Mouse (Mus musculus): ENCODE results near the gene Hpca.

Hpca gene

DNA sequence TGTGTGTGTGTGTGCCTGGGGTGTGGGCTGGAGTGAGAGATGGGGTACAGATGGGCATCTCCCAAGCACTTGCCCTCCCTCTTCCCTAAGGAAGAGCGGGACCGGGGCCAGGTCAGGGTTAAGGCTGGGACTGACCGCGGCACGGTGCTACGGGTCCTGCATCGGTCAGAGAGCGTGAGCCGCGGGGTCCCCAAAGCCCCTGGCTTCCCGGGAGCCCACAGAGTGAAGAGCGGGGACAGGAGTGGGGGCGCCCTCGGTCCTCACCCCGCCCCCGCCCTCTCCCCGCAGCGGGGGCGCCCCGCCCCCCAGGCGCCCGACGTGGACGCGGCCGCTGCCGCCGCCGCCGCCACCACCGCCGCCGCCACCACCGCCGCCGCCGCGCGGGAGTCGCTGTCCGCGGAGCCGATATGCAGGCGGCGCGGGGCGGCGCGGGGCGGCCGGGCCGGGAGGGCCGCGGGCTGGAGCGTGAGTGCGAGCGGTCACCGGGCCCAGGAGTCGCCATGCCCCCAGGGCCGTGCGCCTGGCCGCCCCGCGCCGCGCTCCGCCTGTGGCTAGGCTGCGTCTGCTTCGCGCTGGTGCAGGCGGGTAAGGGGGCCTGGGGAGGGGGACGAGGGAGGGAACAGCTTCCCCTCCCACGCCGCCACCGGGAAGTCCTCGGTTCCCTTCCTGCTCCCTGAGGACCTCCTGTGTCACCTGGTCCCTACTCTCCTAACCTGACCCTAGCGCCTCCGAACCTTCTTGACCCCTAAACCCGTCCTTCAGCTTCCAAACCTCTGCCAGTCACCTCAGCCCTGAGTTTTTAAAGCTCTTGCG, 14.9 kb upstream of the Hpca start, which contains the start of gene Fndc5:
Gene Fndc5, plus strand, starts transcription at position 421 of the 813 bp plus-strand sequence.
- no peak for DNase-seq (ENCODE audit: extremely low spot score, low read depth, low spot score)

DNA sequence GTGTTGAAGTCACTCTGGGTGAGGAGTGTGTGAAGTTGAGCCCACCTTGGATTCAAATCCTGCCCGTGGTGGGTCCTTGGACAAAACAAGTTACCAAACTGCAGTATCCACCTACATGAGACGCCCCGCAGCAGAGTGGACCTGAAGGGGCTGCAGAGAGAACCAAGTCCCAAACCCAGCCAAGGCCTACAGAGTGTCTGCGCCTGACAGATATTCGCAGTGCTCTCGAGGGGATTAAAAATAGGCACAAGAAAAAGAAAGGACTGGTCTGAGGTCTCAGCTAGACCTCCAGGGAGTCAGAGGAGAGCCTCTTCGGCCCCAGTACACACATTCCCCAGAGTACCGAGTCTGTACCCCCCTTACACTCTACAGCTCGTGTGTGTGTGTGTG, 14.3 kb upstream of the Hpca start:
- DNase-seq (ENCODE audit: extremely low spot score, low read depth, low spot score): no peak

DNA sequence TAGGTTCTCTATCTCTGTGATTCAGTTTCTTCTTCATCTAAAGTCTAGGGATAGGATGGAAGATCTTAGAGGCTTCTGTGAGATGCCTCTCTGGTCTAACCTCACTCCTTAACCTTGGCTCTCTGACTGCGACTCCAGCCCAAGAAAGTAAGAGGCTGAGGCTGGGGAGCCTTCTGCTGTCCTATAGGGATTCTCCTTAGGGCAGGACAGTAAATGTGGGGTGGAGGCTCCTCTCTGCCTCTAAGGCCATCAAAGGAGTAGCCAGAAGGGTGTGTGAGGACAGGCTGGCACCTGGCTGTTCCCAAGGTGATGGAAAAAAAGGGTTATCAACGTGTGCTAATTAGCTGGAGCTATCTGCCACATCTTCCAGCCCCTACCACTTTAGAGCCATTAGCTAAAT, 13.8 kb upstream of the Hpca start:
- DNase-seq (ENCODE audit: extremely low spot score, low read depth, low spot score): no peak

DNA sequence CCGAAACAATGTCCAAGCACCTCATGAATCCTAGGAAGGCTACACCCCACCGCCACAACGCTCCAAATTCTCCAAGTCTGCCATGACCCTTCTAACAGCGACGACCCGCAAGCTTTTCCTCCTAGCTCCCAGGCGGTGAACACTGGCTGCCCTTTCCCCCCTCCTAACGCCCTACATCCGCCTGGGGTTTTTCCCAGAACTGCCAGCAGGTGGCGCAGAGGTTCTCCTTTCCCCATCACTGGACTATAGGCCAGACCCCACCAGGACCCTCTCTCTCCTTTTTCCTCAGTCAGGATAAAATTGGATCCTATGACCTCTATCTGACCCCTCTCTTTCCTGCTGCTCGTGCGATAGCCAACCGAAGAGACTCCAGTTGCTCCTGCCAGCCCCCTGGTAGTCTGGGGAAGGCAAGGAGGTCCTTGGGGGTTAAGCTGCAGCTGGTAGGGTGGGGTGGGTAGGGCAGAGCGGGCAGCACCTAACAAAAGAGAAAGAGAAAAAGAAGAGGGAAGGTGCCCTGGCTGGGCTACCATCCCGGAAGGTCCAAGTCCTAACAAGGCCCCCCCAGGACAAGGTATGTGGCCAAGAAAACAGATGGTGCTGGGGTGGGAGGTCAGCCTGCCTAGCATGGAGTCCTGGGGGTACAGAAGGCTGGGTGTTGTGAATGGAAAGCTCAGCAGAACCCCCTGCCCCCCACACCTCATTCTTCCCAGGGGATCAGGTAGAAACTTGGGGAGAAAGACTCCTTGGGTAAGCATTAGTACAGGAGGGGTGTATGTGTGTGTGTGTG, 13.2 kb upstream of the Hpca start:
- peak; percentile 89 for DNase-seq (ENCODE audit: extremely low spot score, low read depth, low spot score)

DNA sequence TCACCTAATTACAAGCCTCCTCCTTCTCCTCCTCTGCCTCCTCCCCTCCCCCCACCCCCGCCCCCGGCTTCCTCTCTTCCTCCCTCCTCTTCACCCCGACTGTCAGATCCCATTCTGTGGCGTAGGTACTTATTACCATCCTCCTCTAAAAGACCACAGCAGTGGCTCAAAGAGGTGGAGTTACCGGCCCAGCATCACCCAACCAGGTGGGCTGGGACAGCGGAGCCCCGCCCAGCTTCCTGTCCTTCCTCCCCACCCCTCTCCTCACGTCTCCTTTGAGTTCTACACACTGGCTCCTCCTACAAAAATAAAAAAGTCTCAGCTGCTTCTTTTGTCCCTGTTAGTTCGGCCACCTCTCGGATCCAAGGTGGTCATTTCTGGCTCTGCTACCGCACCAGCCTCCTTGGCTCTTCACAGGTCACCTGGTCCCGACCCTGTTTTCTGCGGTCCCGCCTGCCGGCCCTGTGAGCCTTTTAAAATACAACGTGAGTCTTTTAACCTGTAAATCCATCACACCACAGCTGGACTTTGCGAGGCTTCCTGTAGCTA, 9.0 kb upstream of the Hpca start:
- DNase-seq (ENCODE audit: extremely low spot score, low read depth, low spot score): no peak

DNA sequence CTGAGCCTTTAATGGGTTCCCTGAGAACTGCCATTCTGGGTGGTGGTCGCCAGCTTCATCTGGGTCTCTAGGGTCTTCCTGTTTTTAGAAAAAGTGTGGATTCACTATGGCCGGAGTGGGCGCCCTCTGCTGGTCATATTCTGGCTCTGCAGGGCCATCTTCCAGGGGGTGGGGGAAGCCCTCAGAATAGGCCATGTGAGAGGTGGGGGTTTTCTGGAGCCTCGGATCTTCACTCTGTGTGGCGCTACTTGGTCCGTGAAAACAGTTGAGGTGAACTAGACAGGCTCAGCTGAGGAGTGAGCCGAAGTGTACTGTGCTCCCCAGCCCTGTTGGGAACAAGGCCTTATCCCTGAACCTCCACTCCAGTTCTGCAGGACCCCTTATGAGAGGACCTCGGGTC, 8.3 kb upstream of the Hpca start:
- DNase-seq (ENCODE audit: extremely low spot score, low read depth, low spot score): no peak

DNA sequence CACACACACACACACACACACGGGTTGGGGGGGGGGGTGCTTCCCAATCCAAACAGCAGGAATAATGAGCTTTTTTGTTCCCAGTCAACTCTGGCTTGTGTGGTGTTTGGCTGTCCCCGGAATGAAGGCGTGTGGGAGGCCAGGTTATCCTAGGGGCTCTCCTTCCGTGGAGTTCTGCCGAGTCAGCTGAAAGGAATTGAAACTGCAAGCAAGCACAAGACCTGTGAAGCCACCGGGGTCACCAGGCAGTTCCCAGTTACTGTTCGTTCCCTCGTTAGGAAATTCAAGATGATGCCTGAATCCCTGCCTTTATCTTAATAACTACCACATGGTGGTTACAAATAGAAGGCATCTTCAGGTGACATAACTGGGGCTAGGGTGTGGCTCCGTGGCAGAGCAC, 7.6 kb upstream of the Hpca start:
- DNase-seq (ENCODE audit: extremely low spot score, low read depth, low spot score): no peak

DNA sequence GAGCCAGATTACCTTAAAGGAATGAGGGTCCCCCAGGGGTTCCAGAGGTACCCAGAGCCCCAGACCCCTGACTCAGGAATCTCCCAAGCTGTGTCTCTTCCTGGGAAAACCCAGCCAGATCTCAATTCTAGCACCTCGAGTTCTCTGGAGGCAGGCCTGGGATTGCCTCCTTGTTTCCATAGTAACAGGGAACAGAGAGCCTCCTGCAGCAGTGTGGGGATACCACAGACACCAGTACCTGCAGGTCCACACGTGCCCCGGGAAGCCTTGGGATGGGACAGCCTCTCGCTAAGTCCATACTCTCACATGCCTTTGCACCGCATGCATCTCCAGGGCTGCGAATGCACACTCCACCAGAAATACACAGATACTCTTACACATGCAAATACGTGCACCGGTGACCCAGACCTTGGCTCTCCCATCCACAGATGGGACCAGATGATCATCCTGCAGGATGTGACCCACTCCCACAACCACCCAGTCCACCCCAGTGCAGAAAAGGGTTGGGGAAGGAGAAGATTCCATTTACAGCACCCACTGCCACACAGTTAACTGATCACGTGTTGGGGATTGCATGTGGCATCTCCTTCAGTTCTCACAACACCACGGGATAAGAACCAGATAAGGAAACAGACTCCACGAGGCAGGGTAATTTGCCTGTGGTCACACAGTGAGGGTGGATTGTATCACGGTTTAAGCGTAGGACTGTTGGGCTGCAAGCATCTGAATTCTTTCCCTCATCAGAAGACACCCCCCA, 6.9 kb upstream of the Hpca start:
- no peak for DNase-seq (ENCODE audit: extremely low spot score, low read depth, low spot score)

DNA sequence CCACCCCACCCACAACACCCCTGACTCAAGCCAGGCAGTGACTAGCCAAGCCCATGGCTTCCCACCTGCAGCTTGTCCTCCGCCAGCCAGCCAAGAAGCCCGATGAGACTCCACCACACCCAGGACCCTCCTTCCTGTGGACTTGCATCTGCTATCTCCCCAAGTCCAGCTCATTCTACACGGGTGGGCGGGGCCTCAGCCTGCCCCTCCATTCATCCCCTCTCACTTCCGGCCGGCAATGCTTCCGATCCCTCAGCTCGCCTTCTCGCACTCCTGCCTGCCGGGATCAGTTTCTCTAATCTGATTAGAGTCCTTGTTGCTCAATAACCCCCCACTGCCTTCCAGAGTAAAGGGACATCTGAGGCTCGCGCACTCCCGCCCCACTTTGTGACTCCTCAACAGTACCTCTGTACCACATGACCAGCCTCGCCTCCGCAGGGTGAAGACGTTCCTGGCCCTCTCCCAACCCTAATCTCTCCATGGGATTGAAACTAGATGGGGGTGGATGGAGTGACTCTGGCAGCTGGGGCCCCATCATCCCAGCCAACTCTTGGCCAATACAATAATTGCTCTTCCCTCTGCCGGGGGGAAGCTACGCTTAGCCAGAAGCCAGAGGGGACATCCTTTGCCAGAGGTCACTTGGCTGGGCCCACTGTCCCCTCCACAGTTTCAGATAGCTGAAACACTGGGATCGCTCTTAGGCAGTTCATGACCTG, 4.1 kb upstream of the Hpca start:
- no peak for DNase-seq (ENCODE audit: extremely low spot score, low read depth, low spot score)

DNA sequence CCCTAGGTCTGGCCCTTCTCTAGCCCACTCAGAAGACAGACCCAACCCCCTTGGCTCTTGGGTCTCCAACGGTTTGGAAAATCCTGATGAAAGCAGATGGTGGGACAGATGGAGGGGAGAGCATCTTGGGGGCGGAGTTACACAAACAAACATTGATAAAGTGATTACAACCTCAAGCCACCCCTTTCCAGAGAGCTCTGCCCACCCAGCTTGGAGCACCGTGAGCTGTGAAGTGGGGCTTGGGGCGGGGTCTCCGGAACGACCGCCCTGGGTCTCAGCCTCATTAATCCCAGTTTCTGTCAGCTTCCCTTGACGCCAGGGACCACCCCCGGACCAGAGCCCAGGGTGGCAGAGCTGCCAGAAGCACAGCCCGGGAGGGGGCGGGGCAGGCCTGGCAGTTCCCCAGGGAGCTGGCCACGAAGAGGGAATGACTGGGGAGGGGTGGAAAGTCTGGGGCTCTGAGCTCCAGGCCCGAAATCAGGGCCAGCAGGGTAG, 2.9 kb upstream of the Hpca start:
- DNase-seq (ENCODE audit: extremely low spot score, low read depth, low spot score): no peak

DNA sequence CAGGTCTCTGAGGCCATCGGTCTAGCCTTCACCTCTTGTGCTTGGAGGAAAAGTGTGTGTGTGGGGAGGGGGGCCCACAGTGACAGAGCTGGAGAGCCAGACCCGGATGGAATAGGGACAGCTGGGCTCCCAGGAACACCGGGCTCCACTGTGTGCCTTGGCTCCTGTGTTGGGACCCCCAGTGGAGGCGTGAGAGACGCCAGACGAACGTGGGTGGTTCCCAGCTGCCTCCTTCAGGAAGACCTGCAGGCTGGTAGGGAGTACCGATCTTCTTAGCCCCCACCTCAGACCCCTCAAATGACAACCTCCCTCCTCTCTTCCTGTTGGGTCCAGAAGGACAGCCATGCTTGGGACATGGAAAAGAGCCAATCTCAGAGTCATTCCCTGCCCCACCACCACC, 883 bp upstream of the Hpca start:
- no peak for DNase-seq (ENCODE audit: extremely low spot score, low read depth, low spot score)

DNA sequence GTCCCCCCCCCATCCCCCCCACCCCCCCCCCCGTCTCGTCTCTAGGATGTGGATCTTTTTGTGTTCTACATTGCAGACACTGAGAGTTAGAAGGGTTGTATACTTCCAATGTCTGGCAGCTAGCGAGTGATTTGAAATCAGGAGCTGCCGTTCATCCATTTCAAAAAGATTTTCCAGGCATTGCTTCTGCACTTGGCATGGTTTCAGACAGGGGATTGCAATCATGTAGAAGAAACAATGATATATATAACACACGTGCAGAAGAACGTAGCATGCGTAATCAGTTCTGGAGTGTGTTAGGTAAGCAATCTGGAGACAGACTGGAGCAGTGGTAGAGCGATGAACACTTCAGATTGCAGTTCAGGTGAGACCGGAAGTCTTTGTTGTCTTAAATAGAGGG, 271 bp upstream of the Hpca start:
- DNase-seq (ENCODE audit: extremely low spot score, low read depth, low spot score): no peak

DNA sequence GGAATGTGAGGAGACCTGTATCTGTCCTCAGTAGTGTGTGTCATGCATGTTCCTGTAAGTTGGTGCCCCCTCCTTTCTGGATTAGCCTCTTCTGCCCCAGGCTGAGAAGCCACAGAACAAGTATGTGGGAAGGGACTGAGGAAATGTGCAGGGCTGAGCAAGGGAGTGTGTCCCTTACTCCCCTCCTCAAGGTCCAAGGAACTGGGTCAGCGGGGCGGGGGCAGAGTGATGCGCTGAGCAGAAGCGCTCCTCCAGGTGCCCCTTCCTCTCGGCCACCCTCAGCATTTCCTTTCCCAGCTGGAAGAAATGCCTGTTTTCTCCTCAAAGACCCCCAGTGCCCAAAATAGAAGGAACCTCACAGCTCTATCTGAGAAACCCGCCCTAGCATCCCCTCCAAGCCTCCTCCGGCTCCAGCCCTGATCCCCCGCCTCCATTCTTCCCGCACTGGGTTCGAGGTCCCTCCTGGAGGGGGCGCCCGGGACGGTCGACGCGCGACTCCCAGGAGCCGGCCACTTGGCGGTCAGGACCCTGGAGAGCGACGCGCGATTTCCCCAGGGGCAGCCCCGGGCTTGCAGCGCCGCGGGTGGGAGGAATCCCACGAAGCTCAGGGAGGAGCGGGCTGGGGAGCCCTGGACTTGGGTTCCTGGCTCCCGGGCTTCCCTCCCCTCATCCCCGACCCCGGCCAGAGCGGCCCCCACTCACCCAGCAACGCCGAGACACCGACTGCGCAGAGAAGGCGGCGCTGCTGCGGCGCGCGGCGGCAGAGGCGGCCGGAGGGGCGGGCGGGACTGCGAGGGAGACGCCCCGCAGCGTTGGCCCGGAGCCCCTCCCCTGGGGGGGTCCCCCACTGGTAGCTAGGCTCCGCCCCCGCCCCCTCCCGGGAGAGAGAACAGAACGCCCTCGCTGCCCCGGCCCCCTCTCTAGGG, 1.1 kb downstream of the Hpca start:
- DNase-seq (ENCODE audit: extremely low spot score, low read depth, low spot score): no peak

DNA sequence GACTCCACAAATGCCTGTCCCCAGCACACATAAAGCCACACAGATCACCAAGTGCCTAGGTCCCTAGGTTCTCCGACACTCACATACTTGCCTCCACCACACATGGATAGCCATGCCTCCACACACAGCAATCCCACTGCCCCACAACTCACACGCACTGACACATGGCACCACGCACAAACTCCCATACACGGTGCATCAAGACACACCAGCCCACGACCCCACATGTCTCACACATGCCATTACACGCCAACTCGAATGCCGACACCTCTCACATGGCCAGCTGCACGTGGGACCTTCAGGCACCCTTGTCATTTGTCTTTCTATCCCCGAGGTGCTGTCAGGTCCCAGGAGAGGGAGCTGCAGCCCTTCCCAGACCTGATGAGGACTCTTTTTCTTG, 2.1 kb downstream of the Hpca start:
- no peak for DNase-seq (ENCODE audit: extremely low spot score, low read depth, low spot score)

DNA sequence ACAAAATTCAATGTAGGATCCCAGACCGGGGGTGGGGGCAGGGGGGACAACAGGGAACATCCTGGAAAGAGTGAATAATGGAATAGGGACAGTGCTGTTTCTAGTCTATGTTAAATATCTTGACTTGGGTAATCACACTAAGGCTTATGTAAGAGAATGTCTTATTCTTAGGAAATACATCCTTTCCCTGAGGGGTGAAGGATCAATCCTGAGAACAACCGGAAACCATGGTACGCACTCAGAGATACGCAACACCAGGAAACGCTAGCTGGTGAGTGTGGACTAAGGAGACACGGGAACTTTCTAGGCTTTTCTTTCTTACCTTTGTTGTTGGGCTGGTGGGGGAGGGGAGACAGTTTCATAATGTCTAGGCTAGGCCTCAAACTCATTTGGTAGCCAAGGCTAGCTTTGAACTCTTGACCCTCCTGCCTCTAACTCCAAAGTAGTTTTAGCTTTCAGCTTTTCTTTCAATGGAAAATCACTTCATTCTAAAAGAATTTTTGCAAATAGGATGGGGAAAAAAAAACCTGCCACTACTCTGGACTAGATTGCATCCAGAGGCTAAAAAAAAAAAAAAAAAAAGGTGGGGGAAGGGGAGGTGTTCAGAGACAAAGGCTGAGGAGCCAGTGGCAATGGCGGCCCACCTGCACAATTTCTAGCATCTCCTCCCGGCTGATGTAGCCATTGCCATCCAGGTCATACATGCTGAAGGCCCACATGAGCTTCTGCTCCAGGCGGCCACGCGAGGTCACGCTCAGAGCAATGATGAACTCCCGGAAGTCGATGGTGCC, 3.9 kb downstream of the Hpca start:
- DNase-seq (ENCODE audit: extremely low spot score, low read depth, low spot score): no peak

DNA sequence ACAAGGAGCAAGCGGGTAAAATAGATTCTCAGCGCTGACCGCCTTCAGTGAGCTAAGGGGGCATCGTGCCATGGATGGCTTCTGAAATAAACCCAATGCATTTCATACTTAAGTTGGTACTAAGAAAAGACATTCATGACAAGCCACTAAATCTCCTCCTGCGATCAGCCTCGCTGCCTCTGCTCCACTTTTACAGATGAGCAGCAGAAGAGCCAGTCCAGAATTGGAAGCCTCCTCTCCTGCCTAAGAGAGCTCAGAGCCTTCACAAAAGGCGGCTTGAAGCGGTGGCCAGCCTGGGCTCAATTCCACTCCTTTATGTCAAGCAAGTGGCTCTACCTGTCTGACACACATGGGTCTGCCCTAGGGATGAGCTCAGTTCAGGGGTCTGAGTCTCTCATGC, 5.1 kb downstream of the Hpca start:
- no peak for DNase-seq (ENCODE audit: extremely low spot score, low read depth, low spot score)

DNA sequence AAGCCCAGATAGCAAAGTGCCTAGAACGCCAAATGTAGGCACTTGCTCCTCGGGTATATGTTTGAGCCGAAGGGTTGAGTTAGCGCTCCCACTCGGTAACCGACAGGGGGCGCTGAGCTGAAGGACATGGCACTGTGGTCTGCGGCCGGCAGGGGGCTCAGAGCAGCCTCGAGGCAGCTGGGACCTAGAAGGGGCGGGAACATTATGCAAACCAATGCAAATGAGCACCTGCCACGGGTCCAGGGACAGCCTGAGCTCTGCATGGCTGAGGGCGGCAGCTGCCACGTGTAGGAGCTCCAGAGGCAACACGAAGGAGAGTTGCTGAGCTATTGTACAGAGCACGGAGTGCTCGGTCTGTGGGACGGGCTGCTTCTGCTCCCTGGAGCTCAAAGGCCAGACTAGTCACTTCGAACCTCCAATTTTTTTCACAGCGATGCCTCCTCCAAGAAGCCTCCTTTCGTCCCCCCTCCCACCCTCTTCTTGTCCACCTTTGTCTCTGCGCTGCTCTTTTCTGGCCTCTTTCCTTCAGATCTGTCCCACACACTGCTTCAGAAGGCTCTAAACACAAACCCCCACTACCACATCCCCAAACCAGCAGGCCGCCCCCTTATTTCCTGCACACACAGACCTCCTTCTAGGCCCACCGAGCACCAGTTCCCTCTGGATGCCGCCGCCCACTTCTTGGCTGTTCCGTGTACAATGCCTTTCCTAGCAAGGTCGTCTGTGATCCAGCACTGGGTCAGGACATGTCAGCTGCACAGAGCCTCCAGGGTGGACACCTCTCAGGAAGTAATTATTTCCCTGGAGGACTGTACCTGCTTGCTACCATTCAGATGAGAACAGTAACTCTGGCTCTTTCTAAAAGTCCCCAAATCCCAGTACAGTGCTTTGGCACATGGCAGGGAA, 8.5 kb downstream of the Hpca start:
- peak; percentile 58 for DNase-seq (ENCODE audit: extremely low spot score, low read depth, low spot score)

DNA sequence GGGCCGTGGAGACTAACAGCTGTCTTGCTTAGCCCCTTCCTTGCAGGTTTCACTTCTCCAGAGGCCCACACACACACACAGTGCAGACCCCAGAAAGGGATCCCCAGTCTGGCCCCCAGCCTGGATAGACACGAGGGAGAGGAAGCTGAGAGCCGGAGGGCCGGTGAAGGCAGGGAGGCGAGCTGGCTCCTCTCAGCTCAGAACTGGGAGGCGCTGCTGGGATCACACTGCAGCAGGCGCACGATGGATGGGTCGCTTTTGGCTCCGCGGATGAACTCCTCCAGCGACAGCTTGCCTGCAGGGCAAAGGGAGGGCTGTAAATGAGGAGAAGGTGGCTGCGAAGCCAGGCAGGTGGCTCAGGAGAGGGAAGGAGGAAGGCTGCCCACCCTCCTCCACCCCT, 9.6 kb downstream of the Hpca start:
- no peak for DNase-seq (ENCODE audit: extremely low spot score, low read depth, low spot score)
